Mouse (Mus musculus) stomach, postnatal 0 days (tissue): ENCODE data around the gene Ank2. TPM values are rescaled to one million over a fixed set of nuclear protein-coding genes. Genes with fewer than 3 reads are reported as not detected.

ENCODE experiments used
- ATAC-seq: fragments of 200-750 bp; cut with Nextera tagmentation; 2 replicates; pipeline ENCODE4 v1.8.0; 2017; ENCODE audit not compliant: low FRiP score, low TSS enrichment
- DNase-seq: peaks from one replicate; pipeline ENCODE4 v3.0.0-alpha.2; 2016; ENCODE audit warnings: low spot score
- H3K27ac ChIP-seq: fragments of 300-500 bp; sonication (generic); replicated peaks from 2 replicates; pipeline ENCODE4 v1.5.1; 2014; ENCODE audit warnings: mild to moderate bottlenecking, control low read depth
- H3K27me3 ChIP-seq: fragments of 300-500 bp; sonication (generic); 2 replicates; pipeline ENCODE4 v1.6.1; 2014; ENCODE audit warnings: low read length; ENCODE audit not compliant: control insufficient read depth, insufficient read depth
- H3K36me3 ChIP-seq: fragments of 300-500 bp; sonication (generic); 2 replicates; pipeline ENCODE4 v1.6.1; 2014; ENCODE audit warnings: low read length, mixed read lengths; ENCODE audit not compliant: control insufficient read depth, insufficient read depth
- H3K4me1 ChIP-seq: fragments of 300-500 bp; sonication (generic); replicated peaks from 2 replicates; pipeline ENCODE4 v1.6.1; 2014; ENCODE audit warnings: antibody characterized with exemption; ENCODE audit not compliant: control insufficient read depth, insufficient read depth
- H3K4me2 ChIP-seq: fragments of 300-500 bp; sonication (generic); replicated peaks from 2 replicates; pipeline ENCODE4 v1.6.1; 2014; ENCODE audit warnings: low read depth, mild to moderate bottlenecking, control low read depth, moderate library complexity
- H3K4me3 ChIP-seq: fragments of 300-500 bp; sonication (generic); 2 replicates; pipeline ENCODE4 v1.5.1; 2014; ENCODE audit warnings: low read depth, low read length, control low read depth
- H3K9ac ChIP-seq: fragments of 300-500 bp; sonication (generic); 2 replicates; pipeline ENCODE4 v1.6.1; 2014; ENCODE audit warnings: mild to moderate bottlenecking, low read length, control low read depth, mixed read lengths
- H3K9me3 ChIP-seq: fragments of 300-500 bp; sonication (generic); 2 replicates; pipeline ENCODE4 v1.6.1; 2016; ENCODE audit warnings: low read length; ENCODE audit not compliant: control insufficient read depth
- CTCF ChIP-seq: IDR thresholded peaks from 2 replicates; pipeline ENCODE4 v1.5.1; 2016; ENCODE audit warnings: antibody characterized with exemption, low read depth, mild to moderate bottlenecking, moderate library complexity
- EP300 ChIP-seq: optimal IDR thresholded peaks from 2 replicates; pipeline ENCODE3; 2016; ENCODE audit warnings: antibody characterized with exemption
- WGBS: fragments of 180-500 bp; shearing (Covaris S2); extraction: QIAGEN DNeasy Blood & Tissue Kit; methylation state at CpG from one replicate; pipeline ENCODE4 v1.1.7; 2014; 5-methylcytosine and 5-hydroxymethylcytosine counted together
- polyA plus RNA-seq: library from polyadenylated mRNA; unstranded; fragments of >200 nt; fragmentation: Nextera tagmentation; extraction: Ambion mirVana; gene quantifications from 2 replicates; pipeline ENCODE4 v1.2.1, GENCODE M21; 2015

The Ank2 gene
- polyA plus RNA-seq, 1 experiment from 2014 or later = 12.3 TPM

- TF ChIP-seq EP300 (no peak), CTCF (no peak)
- 67% methylated on average over 4 of the region's 4 CpGs for WGBS
- DNase-seq (no peak), ATAC-seq (no peak)
- no peaks in the 10 kb centered on the region for H3K9me3 ChIP-seq
- no peak overlapping the region for H3K4me3 ChIP-seq
- no peaks in the 10 kb centered on the region for H3K4me1 ChIP-seq
- no peaks in the 10 kb centered on the region for H3K36me3 ChIP-seq
- H3K9ac ChIP-seq = no peak overlapping the region
- H3K4me2 ChIP-seq = no peak overlapping the region
- H3K27ac ChIP-seq = no peak overlapping the region
- H3K27me3 ChIP-seq = no peaks in the 10 kb centered on the region
Measured at GRCm38 (mm10) chr3:127013976-127014375, 485.2 kb downstream of the Ank2 start.

DNA sequence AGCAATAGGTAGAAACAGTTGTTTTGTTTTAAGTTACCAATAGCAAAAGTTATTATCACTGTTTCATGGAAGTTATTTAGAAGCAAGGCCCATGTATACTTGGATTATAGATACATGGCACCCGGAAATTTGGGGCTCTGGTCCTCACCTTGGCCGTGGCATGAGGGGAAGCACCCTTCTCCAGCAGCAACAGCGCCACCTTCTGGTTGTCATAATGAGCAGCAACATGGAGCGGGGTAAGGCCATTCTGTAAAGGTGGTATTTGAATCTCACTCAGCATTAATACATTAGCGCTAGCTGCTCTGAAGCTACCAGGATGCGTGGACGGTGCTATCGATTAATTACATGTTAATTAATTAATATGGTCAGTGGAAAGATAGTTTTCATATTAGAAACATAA, 486.6 kb downstream of the Ank2 start:
- no peaks in the 10 kb centered on the region for H3K36me3 ChIP-seq

DNA sequence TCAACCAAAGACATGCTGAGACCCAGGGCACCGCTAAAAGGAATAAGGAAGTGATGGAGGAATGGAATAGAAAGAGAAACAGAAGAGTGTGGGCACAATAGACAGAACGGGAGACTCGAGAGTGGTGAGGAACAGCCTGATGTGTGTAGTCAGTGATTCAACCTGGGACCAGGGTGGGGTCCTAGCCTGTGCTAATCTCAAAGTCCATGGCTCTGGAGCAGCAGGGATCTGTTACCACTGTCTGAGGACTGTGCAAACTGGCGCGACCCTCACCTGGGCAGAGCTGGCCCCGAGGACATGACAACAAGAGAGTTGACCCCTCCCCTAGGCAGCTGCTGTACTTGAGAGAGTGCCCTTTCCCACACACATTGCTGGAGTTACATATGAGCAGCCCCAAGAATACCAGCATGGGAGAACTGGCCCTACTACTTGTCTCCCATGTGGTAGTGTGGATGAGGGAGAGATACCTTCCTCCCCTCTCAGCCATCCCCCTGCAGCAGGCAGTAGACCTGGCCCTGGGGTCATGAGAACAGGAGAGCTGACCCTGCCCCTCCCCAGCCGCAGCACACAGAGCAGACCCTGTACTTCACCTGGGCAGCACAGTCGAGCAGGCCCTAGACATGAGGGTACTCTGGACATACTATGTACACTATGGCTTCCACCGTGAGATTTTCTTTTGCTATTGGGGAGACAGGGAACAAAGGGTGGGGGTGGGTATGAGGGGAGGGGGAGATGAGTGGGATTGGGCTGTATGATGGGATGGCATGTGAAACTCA, 493.1 kb downstream of the Ank2 start:
- TF ChIP-seq EP300 (no peak), CTCF (no peak)

More for the DNA sequence above, 486.6 kb downstream of the Ank2 start:
- TF ChIP-seq EP300 = no peak
- peak; percentile 78 for TF ChIP-seq CTCF
- Histone ChIP-seq H3K27me3 (no peaks in the 10 kb centered on the region), H3K9me3 (no peaks in the 10 kb centered on the region), H3K9ac (no peak overlapping the region), H3K4me3 (no peak overlapping the region), H3K27ac (no peak overlapping the region), H3K4me2 (no peak overlapping the region), H3K4me1 (no peaks in the 10 kb centered on the region)
- peak; percentile 39 for DNase-seq
- no peak for ATAC-seq
- 65% methylated on average over 8 of the region's 8 CpGs for WGBS

GRCm38 (mm10) chr3:127004860-127005633, 494.1 kb downstream of the Ank2 start:
- TF ChIP-seq EP300 (no peak), CTCF (peak; percentile 57)
- Histone ChIP-seq H3K9me3 (no peaks in the 10 kb centered on the region), H3K4me3 (no peak overlapping the region), H3K27ac (no peak overlapping the region), H3K4me2 (no peak overlapping the region), H3K9ac (no peak overlapping the region), H3K4me1 (no peaks in the 10 kb centered on the region), H3K36me3 (no peaks in the 10 kb centered on the region), H3K27me3 (no peaks in the 10 kb centered on the region)
- ATAC-seq (peak; percentile 81), DNase-seq (peak; percentile 48)
- 70% methylated on average over 9 of the region's 9 CpGs for WGBS

More for the DNA sequence above, 493.1 kb downstream of the Ank2 start:
- H3K27me3 ChIP-seq = no peaks in the 10 kb centered on the region
- no peaks in the 10 kb centered on the region for H3K4me1 ChIP-seq
- DNase-seq = no peak
- H3K9me3 ChIP-seq = no peaks in the 10 kb centered on the region
- no peak overlapping the region for H3K27ac ChIP-seq
- H3K4me3 ChIP-seq = no peak overlapping the region
- WGBS = 88% methylated on average over 9 of the region's 9 CpGs
- no peak overlapping the region for H3K9ac ChIP-seq
- no peaks in the 10 kb centered on the region for H3K36me3 ChIP-seq
- peak; percentile 49; the same call in 1 of the 2 replicates for ATAC-seq
- no peak overlapping the region for H3K4me2 ChIP-seq

DNA sequence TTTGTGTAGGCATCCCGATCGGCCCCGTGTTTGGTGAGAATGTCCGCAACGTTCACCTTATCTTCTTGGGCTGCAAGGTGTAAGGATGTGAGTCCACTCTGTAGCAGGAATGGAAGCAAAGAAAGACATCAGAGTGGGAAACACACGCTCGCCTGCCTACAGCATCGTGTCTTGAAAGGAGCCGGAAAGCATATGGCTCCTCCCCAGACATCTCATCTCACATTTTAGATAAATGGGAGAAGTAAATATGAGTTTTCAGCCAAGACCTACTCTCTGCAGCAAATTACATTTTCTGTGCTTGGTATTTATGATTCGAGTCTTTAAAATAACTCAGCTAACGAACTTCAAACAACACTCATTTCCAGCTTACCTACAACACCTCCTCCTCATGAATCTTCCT, 495.2 kb downstream of the Ank2 start:
- Histone ChIP-seq H3K4me3 (no peak overlapping the region), H3K36me3 (no peaks in the 10 kb centered on the region), H3K4me2 (no peak overlapping the region), H3K4me1 (no peaks in the 10 kb centered on the region), H3K27ac (no peak overlapping the region), H3K9ac (no peak overlapping the region), H3K27me3 (no peaks in the 10 kb centered on the region), H3K9me3 (no peaks in the 10 kb centered on the region)
- ATAC-seq = no peak
- no peak for DNase-seq
- 90% methylated on average over 11 of the region's 11 CpGs for WGBS
- no peak for TF ChIP-seq CTCF
- no peak for TF ChIP-seq EP300

- TF ChIP-seq EP300 = no peak
- no peak for TF ChIP-seq CTCF
- DNase-seq = no peak
- 16% methylated on average over 6 of the region's 8 CpGs for WGBS
Measured at GRCm38 (mm10) chr3:126998742-126999112, 500.4 kb downstream of the Ank2 start.

More at GRCm38 (mm10) chr3:126998742-126999112, 500.4 kb downstream of the Ank2 start:
- H3K9ac ChIP-seq = no peak overlapping the region
- H3K9me3 ChIP-seq = no peaks in the 10 kb centered on the region
- peak overlapping the region; percentile 31; the same call in 1 of the 2 replicates for H3K4me3 ChIP-seq
- no peaks in the 10 kb centered on the region for H3K36me3 ChIP-seq
- no peaks in the 10 kb centered on the region for H3K27me3 ChIP-seq
- no peak for ATAC-seq
- no peaks in the 10 kb centered on the region for H3K4me1 ChIP-seq
- peak overlapping the region; percentile 82 for H3K27ac ChIP-seq
- peak overlapping the region; percentile 50 for H3K4me2 ChIP-seq
